Mouse (Mus musculus) spleen, adult 2 months (tissue): ENCODE measurements around the gene Ust.

Experiments used
- CTCF ChIP-seq: fragments of 200-500 bp; IDR thresholded peaks from 2 replicates; pipeline ENCODE4 v1.5.1; 2011; ENCODE audit warnings: mild to moderate bottlenecking, inconsistent platforms; ENCODE audit not compliant: insufficient read depth, insufficient read length, insufficient replicate concordance; ENCODE audit errors: extremely low read depth
- POLR2A ChIP-seq: fragments of 200-500 bp; IDR thresholded peaks from 2 replicates; pipeline ENCODE4 v1.6.1; 2011; ENCODE audit warnings: low read depth, low read length, inconsistent platforms

GRCm38 (mm10) chr10:8471012-8471411, 47.6 kb downstream of the Ust start:
- TF ChIP-seq CTCF, result no peak
- no peak for TF ChIP-seq POLR2A
